30 mouse cellular contexts compared by ENCODE assay signal in genomic region chr4:34214346-34214745, GRCm38 (mm10).
DNase-seq lines count a peak whose midpoint lies in the region; ATAC-seq and TF ChIP-seq lines count a peak whose summit lies in the region.
"Had no signal": no experiment of that assay in that cellular context is flagged by ENCODE, and none has a peak within 500 bp of the region (broad histone marks: within the 10 kb centered on the region; RNA-seq: fewer than 3 reads in every experiment).

No protein-coding gene starts in this region.

- H3K4me3 ChIP-seq in left cerebral cortex, adult 2 months, result peak overlapping the region; percentile 24; the same call in 1 of the 2 replicates
- H3K4me3 ChIP-seq: forebrain, embryonic 10.5 days; heart, adult 2 months; heart, embryonic 13.5 days; kidney, embryonic 15.5 days; limb, embryonic 12.5 days; liver, embryonic 15.5 days; midbrain, embryonic 13.5 days; neural tube, embryonic 13.5 days; stomach, embryonic 15.5 days had no signal

- peak; percentile 57 for ATAC-seq in frontal cortex, adult (ENCODE audit: low TSS enrichment)
- ATAC-seq: forebrain, embryonic 16.5 days; inflammation-experienced regulatory T-cells, adult 6 months; midbrain, embryonic 13.5 days had no signal

- no peak for TF ChIP-seq CTCF in left cerebral cortex, adult 2 months (IDR thresholded peaks at IDR 0.05)

- DNase-seq in frontal cortex, postnatal 10 days (ENCODE audit: low spot score in 2 of 2), result no peak
- DNase-seq in left cerebral cortex, adult 2 months (ENCODE audit: extremely low spot score in 1 of 2, low spot score in 2 of 2), result no peak
- DNase-seq in left cerebral cortex, adult 11 months (ENCODE audit: low spot score), result no peak
- peak; percentile 33 for DNase-seq in 3T3-L1 (ENCODE audit: low read depth, low spot score)
- peak; percentile 45 for DNase-seq in brain, adult 2 months (ENCODE audit: low read depth, low spot score)
- no peak for DNase-seq in thymus, postnatal 25 days
- DNase-seq: adrenal gland, adult 8-10 months; cerebellum, adult 9-10 months; cerebellum, postnatal 36 days; gastrocnemius, postnatal 36 days; heart, adult 2 months; heart, postnatal 10 days; kidney, adult 18-20 months; kidney, postnatal 25 days; right cerebral cortex, postnatal 25 days; thymus, adult 18-20 months; thymus, postnatal 36 days had no signal

- intact Hi-C loops in left cerebral cortex, adult 2 months (cut with DNase I), result no loop called here

- no peak overlapping the region for H3K27ac ChIP-seq in left cerebral cortex, adult 2 months
- H3K27ac ChIP-seq: forebrain, embryonic 10.5 days; heart, adult 2 months; heart, embryonic 13.5 days; hindbrain, embryonic 14.5 days; kidney, embryonic 15.5 days; limb, embryonic 12.5 days; liver, embryonic 15.5 days; macrophage; midbrain, embryonic 13.5 days; neural tube, embryonic 13.5 days; stomach, embryonic 15.5 days had no signal

Comparison
In these comparisons a context has a peak if more than half of its experiments do, and no peak if none do; other contexts are left out.
1. DNase-seq: peak in 3T3-L1 (single experiment) and brain, adult 2 months (single experiment); none in frontal cortex, postnatal 10 days (0 of 2), left cerebral cortex, adult 2 months (0 of 2), left cerebral cortex, adult 11 months (single experiment) and thymus, postnatal 25 days (single experiment).